Mouse (Mus musculus): ENCODE measurements around the gene Fndc8.

DNA sequence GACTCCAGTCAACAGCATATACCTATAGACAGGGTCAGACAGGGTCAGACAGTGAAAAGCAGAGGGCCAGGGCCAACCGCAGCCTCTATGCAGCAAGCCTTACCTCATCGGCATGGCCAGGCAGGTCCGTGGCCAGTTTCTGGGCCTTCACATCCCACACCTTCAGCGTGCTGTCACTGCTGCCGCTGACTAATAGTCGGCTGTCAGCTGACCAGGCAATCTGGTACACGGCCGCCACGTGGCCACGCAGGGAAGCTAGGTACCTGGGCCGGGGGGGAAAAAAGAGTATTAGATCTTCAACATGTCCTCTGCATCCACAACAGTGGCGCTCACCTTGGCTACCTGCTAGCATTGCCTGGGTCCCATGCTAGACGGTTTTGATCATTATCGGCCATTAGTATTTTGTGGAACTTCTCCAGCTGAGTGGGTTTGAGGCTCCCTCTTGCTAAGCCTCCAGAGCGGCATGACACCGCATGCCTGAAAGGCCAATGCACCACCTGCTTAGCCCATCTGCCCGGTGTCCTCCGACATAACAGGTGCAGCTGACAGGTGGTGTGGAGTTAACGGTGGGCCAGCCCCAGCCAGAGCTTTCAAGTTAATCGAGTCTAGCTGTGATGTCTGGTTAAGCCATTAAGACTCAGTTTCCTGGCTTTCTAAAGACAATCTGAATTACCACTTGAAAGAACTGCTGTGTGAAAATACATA, 9.8 kb downstream of the Fndc8 start:
- TF ChIP-seq CTCF (IDR thresholded peaks at IDR 0.05; ENCODE audit: low read depth) = no peak
- no peak for TF ChIP-seq EP300 (optimal IDR thresholded peaks at IDR 0.05)
